Mouse (Mus musculus) liver, embryonic 16.5 days (tissue): ENCODE measurements around the gene Dact2. TPM values are rescaled to one million over a fixed set of nuclear protein-coding genes. Genes with fewer than 3 reads are reported as not detected.

Experiments used
- ATAC-seq: fragments of 200-750 bp; cut with Nextera tagmentation; 2 replicates; pipeline ENCODE4 v1.8.0; 2017; ENCODE audit warnings: low read depth, mild to moderate bottlenecking, moderate number of reproducible peaks, moderate library complexity
- H3K27ac ChIP-seq: fragments of 300-500 bp; sonication (generic); 2 replicates; pipeline ENCODE4 v1.5.1; 2014; ENCODE audit warnings: mild to moderate bottlenecking, low read length
- H3K27me3 ChIP-seq: fragments of 300-500 bp; sonication (generic); 2 replicates; pipeline ENCODE4 v1.6.1; 2014; ENCODE audit warnings: low read depth, low read length, mixed read lengths; ENCODE audit not compliant: control insufficient read depth, insufficient read depth
- H3K36me3 ChIP-seq: fragments of 300-500 bp; sonication (generic); 2 replicates; pipeline ENCODE4 v1.6.1; 2014; ENCODE audit warnings: mild to moderate bottlenecking; ENCODE audit not compliant: control insufficient read depth, insufficient read depth
- H3K4me1 ChIP-seq: fragments of 300-500 bp; sonication (generic); 2 replicates; pipeline ENCODE4 v1.6.1; 2014; ENCODE audit warnings: low read depth, low read length, mixed read lengths; ENCODE audit not compliant: control insufficient read depth
- H3K4me2 ChIP-seq: fragments of 300-500 bp; sonication (generic); 2 replicates; pipeline ENCODE4 v1.6.1; 2014; ENCODE audit warnings: low read depth, low read length, mixed read lengths
- H3K4me3 ChIP-seq: fragments of 300-500 bp; sonication (generic); 2 replicates; pipeline ENCODE4 v1.5.1; 2014; ENCODE audit warnings: low read depth, mild to moderate bottlenecking, low read length
- H3K9ac ChIP-seq: fragments of 300-500 bp; sonication (generic); 2 replicates; pipeline ENCODE4 v1.6.1; 2014; ENCODE audit warnings: low read depth, low read length
- H3K9me3 ChIP-seq: fragments of 300-500 bp; sonication (generic); replicated peaks from 2 replicates; pipeline ENCODE4 v1.6.1; 2016; ENCODE audit warnings: low read length; ENCODE audit not compliant: control insufficient read depth
- WGBS: fragments of 180-500 bp; shearing (Covaris S2); extraction: QIAGEN DNeasy Blood & Tissue Kit; methylation state at CpG from one replicate; pipeline ENCODE4 v1.1.7; 2014; ENCODE audit not compliant: insufficient replicate concordance; 5-methylcytosine and 5-hydroxymethylcytosine counted together
- polyA plus RNA-seq: library from polyadenylated mRNA; unstranded; fragments of >200 nt; fragmentation: Nextera tagmentation; extraction: Ambion mirVana; gene quantifications from 2 replicates; pipeline ENCODE4 v1.2.1, GENCODE M21; 2015

Gene Dact2
- polyA plus RNA-seq, 1 experiment from 2014 or later = 1.3 TPM

DNA sequence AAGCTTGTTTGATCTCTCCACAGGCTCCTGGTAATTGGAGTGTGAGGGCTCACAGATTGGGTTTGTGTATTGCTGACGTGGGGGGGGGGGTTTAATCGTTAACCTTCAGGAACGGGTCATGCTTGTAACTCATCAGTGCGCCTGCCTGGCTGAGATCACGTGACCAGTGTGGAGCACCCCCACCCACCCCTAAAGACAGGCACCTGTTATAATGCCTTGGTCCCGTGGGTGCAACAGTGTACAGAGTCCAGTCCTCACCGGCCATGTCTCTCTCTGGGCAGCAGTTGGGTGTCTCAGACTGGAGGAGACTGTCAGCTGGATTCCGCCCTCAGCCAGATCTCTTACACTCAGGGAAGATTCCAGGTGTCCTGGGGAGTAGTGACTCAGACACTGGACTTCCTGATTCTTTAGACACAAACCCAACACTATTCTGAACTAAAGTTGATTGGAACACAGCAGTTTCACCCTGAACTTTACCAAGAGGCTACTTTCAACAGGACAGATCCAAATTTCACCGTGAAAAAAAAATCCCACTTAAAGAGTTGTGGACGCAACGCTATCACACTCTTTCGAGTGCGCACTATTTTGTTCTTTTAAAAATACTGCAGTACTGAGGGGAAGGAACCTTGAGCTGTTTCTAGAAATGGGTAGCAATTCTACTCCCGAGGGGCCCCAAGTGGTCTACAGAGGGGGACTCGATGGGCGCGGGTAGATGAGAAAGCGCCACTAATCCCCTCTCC lies 1.6 kb downstream of the Dact2 start:
- Histone ChIP-seq H3K9ac (peak overlapping the region; percentile 52), H3K27me3 (peaks cover 34% of the 10 kb centered on the region), H3K36me3 (no peaks in the 10 kb centered on the region), H3K4me2 (peak overlapping the region; percentile 41), H3K9me3 (no peaks in the 10 kb centered on the region), H3K4me3 (peak overlapping the region; percentile 60), H3K27ac (peak overlapping the region; percentile 53), H3K4me1 (peaks cover 8% of the 10 kb centered on the region)
- ATAC-seq = peak; percentile 79
- 5% methylated on average over 18 of the region's 18 CpGs for WGBS

DNA sequence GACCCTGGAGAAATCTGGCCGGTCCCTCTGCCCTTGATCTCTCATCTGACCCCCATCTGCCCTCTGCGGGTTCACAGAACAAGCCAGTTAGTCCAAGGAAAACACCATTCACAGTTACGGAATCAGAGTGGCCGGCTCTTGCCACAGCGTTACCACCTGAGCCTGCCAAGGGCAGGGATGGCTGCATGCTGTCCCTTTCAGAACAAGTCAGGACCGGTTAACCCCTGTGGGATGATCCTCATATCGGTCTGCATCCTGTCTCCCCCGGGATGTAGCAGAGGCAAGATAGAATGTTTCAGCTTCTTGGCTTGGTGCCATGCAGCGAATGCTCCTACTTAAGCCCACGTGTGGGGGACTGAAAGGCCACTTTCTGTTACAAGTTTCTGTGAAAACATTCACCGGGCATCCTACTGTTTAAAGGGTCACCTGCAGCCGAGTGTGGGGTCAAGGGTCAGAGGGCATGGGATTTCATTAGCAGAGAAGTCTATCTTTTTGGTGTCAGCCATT lies 2.8 kb downstream of the Dact2 start:
- WGBS = 20% methylated on average over 12 of the region's 12 CpGs
- Histone ChIP-seq H3K9me3 (no peaks in the 10 kb centered on the region), H3K27me3 (peaks cover 31% of the 10 kb centered on the region), H3K4me1 (peaks cover 8% of the 10 kb centered on the region), H3K27ac (no peak overlapping the region), H3K4me2 (peak overlapping the region; percentile 41), H3K9ac (no peak overlapping the region), H3K36me3 (no peaks in the 10 kb centered on the region), H3K4me3 (no peak overlapping the region)
- no peak for ATAC-seq

DNA sequence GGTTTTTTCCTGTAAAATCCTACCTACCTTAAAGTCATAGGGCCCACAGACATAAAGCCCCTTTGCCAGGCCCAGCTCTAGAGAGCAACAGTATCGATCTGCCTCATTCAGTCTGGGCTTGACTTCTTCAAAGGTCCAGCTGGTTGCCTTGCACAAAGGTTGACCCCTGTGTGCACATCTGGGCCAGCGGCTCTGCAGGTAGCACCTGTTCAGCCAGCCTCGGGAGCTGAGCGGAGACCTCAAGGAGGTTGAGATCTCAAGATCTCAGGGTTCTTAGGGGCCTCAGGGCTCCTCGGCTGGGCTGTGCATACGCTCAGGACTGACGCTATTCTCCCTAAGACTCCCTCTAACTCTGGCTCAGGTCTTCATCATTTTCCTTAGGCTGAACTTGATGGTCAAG lies 3.9 kb downstream of the Dact2 start:
- Histone ChIP-seq H3K9ac (no peak overlapping the region), H3K9me3 (no peaks in the 10 kb centered on the region), H3K4me3 (no peak overlapping the region), H3K36me3 (no peaks in the 10 kb centered on the region), H3K4me2 (no peak overlapping the region), H3K27me3 (peaks cover 29% of the 10 kb centered on the region), H3K4me1 (peaks cover 8% of the 10 kb centered on the region), H3K27ac (no peak overlapping the region)
- ATAC-seq = no peak
- 69% methylated on average over 7 of the region's 7 CpGs for WGBS

DNA sequence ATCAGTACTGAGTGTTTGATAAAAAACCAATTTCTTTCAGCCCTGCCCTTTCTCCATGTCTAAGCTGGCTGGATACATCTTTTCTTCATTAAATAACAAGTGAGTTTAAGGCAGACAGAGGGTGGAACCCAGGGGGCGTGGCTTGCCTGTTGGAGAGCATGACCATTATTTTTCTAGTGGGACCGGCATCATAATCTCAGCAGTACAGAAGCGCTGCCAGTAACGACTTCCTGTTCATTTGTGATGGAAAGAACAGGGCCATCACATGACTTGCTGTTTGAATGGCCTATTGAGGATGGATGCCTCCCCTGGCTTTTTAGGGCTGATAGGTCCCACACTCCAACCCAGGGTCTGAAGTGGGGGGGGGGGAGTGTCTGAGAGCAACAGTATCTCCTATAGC lies 4.5 kb downstream of the Dact2 start:
- Histone ChIP-seq H3K27me3 (peaks cover 25% of the 10 kb centered on the region), H3K27ac (no peak overlapping the region), H3K9ac (no peak overlapping the region), H3K36me3 (no peaks in the 10 kb centered on the region; the same call in 1 of the 2 replicates), H3K4me3 (no peak overlapping the region), H3K9me3 (no peaks in the 10 kb centered on the region), H3K4me2 (no peak overlapping the region), H3K4me1 (peaks cover 8% of the 10 kb centered on the region)
- WGBS = 17% methylated on average over 4 of the region's 4 CpGs
- no peak for ATAC-seq

DNA sequence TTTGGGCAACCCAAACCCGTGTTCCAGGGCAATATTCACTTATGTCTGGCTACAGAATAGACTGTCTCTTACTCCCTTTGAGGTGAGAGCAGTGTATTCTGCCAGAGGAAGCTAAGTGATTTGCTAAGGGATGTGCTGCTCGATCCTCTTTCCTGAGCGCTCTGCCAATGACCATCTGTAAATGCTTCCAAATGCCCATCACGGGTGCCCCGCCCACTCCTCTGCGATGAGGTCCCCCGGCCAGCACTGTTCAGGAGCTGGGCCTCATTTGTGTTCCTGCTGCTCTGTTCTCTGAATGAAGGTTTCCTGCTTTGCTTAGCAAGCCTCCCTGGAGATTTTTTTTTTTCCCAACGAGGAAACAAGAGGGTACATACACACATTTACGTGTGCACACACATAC lies 11.2 kb downstream of the Dact2 start:
- Histone ChIP-seq H3K9ac (no peak overlapping the region), H3K9me3 (no peaks in the 10 kb centered on the region), H3K36me3 (no peaks in the 10 kb centered on the region; the same call in 1 of the 2 replicates), H3K4me3 (no peak overlapping the region), H3K4me2 (no peak overlapping the region), H3K27me3 (no peaks in the 10 kb centered on the region), H3K4me1 (no peaks in the 10 kb centered on the region), H3K27ac (no peak overlapping the region)
- ATAC-seq = no peak
- 54% methylated on average over 9 of the region's 9 CpGs for WGBS

DNA sequence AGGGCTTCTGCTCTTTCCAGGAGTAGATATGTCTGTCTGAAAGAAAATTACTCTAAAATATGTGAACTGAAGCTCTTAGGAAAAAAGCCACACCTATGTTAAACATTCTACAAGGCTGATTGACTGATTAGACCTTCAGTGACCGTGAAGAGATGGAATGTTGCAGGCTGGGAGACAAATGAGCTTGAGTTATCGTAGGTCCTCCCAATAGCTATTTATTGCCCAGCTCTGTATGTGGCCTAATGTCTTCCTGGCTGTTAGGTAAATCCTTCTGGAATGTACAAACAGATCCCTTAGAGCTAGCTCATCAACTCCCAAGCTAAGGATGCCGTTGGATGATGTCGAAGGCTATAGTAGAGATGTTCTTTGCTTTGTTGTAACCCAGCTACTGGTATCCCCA lies 11.7 kb downstream of the Dact2 start:
- 53% methylated on average over 4 of the region's 4 CpGs for WGBS
- H3K4me3 ChIP-seq = no peak overlapping the region
- ATAC-seq = no peak
- H3K36me3 ChIP-seq = no peaks in the 10 kb centered on the region; the same call in 1 of the 2 replicates
- H3K9ac ChIP-seq = no peak overlapping the region
- no peaks in the 10 kb centered on the region for H3K4me1 ChIP-seq
- no peak overlapping the region for H3K27ac ChIP-seq
- no peak overlapping the region for H3K4me2 ChIP-seq
- H3K9me3 ChIP-seq = no peaks in the 10 kb centered on the region
- no peaks in the 10 kb centered on the region for H3K27me3 ChIP-seq

DNA sequence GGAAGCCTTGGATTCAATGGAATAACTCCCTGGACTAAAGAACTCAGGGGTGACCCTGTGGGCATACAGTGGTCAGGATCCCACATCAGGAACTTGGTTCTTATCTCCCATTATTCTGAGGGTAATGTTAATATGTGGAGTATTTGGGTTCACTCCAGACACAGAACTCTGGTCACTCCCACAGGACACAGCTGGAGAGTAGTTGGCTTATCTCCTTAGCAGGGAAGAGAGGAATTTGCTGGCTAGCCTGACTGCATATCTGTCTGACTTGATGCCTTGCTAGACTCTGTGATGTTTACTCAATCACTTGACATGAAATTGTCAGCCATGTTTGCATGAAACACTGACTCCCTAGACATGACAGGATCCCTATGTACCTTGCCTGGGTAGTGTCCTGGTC lies 15.6 kb downstream of the Dact2 start:
- Histone ChIP-seq H3K27ac (no peak overlapping the region), H3K4me2 (no peak overlapping the region), H3K4me3 (no peak overlapping the region), H3K27me3 (no peaks in the 10 kb centered on the region), H3K9ac (no peak overlapping the region), H3K9me3 (no peaks in the 10 kb centered on the region), H3K36me3 (no peaks in the 10 kb centered on the region), H3K4me1 (no peaks in the 10 kb centered on the region)
- no peak for ATAC-seq

DNA sequence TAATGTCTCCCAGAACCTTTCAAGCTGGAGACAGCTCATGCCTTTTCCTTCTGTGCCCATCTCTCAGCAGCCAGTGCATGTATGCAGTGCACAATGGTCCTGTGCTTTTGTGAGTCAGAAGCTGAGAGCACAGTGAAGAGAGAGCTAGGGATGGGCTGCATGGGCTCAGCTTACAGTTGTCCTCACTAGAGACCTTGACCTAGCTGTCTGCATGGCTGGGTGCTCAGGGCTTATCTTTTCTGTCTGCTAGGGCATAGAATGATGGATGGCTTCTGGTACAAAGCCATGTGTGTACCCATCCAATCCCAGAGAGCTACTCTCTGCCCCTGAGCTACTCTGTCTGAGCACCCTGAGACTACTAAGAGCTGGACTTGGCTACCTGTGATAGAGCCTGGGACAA lies 17.0 kb downstream of the Dact2 start:
- no peaks in the 10 kb centered on the region for H3K36me3 ChIP-seq
- H3K4me2 ChIP-seq = no peak overlapping the region
- H3K9ac ChIP-seq = no peak overlapping the region
- no peak for ATAC-seq
- H3K4me1 ChIP-seq = no peaks in the 10 kb centered on the region
- no peaks in the 10 kb centered on the region for H3K9me3 ChIP-seq
- no peak overlapping the region for H3K4me3 ChIP-seq
- H3K27ac ChIP-seq = no peak overlapping the region
- H3K27me3 ChIP-seq = no peaks in the 10 kb centered on the region

DNA sequence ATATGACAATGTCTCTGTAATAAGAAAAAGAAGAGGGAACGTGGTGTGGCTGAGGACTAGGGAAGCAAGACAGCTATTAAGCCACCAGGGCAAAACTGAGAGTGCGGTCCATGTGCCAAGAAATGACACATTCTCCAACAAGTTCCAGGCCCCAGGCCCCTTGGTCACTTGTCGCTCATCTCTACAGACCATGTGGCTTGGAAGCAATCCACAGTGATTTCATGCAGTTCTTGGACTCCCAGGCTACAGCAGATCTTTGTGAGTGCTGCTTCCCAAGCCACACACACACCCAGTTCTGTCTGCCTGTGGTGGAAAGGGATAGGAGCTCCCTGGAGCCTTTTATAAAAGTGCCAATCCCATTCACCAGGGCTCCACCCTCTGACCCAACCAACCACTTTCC lies 17.9 kb downstream of the Dact2 start:
- no peaks in the 10 kb centered on the region for H3K27me3 ChIP-seq
- no peak overlapping the region for H3K27ac ChIP-seq
- H3K9me3 ChIP-seq = no peaks in the 10 kb centered on the region
- ATAC-seq = no peak
- 62% methylated on average over 3 of the region's 3 CpGs for WGBS
- H3K4me3 ChIP-seq = no peak overlapping the region
- H3K36me3 ChIP-seq = no peaks in the 10 kb centered on the region
- no peaks in the 10 kb centered on the region for H3K4me1 ChIP-seq
- H3K4me2 ChIP-seq = no peak overlapping the region
- H3K9ac ChIP-seq = no peak overlapping the region
